Mouse (Mus musculus) C2C12 (cell line): ENCODE data around the gene Fam122c.

Experiments used
- CEBPB ChIP-seq: IDR thresholded peaks from one replicate; pipeline ENCODE4 v1.6.1; 2011; ENCODE audit warnings: low read depth, mild to moderate bottlenecking, control low read depth, moderate library complexity
- CTCF ChIP-seq: IDR thresholded peaks from one replicate; pipeline ENCODE4 v1.5.1; 2011; ENCODE audit not compliant: control insufficient read depth, insufficient read depth, insufficient read length
- FOSL1 ChIP-seq: IDR thresholded peaks from one replicate; pipeline ENCODE4 v1.8.0; 2011; ENCODE audit warnings: mild to moderate bottlenecking, low read length; ENCODE audit not compliant: poor library complexity, insufficient read depth, severe bottlenecking
- MAX ChIP-seq: IDR thresholded peaks from one replicate; pipeline ENCODE4 v1.6.1; 2011; ENCODE audit warnings: mild to moderate bottlenecking, control low read depth
- MYOD1 ChIP-seq: IDR thresholded peaks from one replicate; pipeline ENCODE4 v1.6.1; 2011; ENCODE audit warnings: low read depth; ENCODE audit not compliant: control insufficient read depth, insufficient read length
- MYOG ChIP-seq: IDR thresholded peaks from one replicate; pipeline ENCODE4 v1.6.1; 2011; ENCODE audit not compliant: control insufficient read depth, insufficient read length; ENCODE audit errors: extremely low read depth
- USF1 ChIP-seq: IDR thresholded peaks from one replicate; pipeline ENCODE4 v1.6.1; 2011; ENCODE audit warnings: low read depth, mild to moderate bottlenecking, control low read depth, moderate library complexity

GRCm38 (mm10) chrX:53370366-53370740, 97.1 kb downstream of the Fam122c start, which contains the start of gene Mospd1:
- TF ChIP-seq CTCF (no peak), MYOD1 (no peak), MYOG (no peak), MAX (no peak), USF1 (no peak), FOSL1 (no peak), CEBPB (no peak)
